Mouse (Mus musculus): ENCODE data around the gene Pim3.

- TF ChIP-seq CTCF (IDR thresholded peaks at IDR 0.05; ENCODE audit: low read depth, low read length): peak; percentile 14; the same call in 1 of the 2 replicates
- no peak for TF ChIP-seq POLR2A (IDR thresholded peaks at IDR 0.05; ENCODE audit: extremely low read depth, insufficient read depth, low read length)
Measured at GRCm38 (mm10) chr15:88827466-88827865, 34.5 kb upstream of the Pim3 start.
